Mouse (Mus musculus) lung, postnatal 0 days (tissue): ENCODE measurements around the gene Acvr2b. TPM values are rescaled to one million over a fixed set of nuclear protein-coding genes. Genes with fewer than 3 reads are reported as not detected.

Experiments
- ATAC-seq: fragments of 200-750 bp; cut with Nextera tagmentation; 2 replicates; pipeline ENCODE4 v1.8.0; 2017; ENCODE audit warnings: moderate library complexity
- DNase-seq: peaks from one replicate; pipeline ENCODE4 v3.0.0-alpha.2; 2016; ENCODE audit warnings: low spot score
- H3K27ac ChIP-seq: fragments of 300-500 bp; sonication (generic); 2 replicates; pipeline ENCODE4 v1.5.1; 2014; ENCODE audit warnings: antibody characterized with exemption, mild to moderate bottlenecking, low read length, mixed read lengths
- H3K27me3 ChIP-seq: fragments of 300-500 bp; sonication (generic); replicated peaks from 2 replicates; pipeline ENCODE4 v1.6.1; 2014; ENCODE audit warnings: low read length, mixed read lengths; ENCODE audit not compliant: insufficient read depth
- H3K36me3 ChIP-seq: fragments of 300-500 bp; sonication (generic); 2 replicates; pipeline ENCODE4 v1.6.1; 2014; ENCODE audit warnings: low read length, mixed read lengths; ENCODE audit not compliant: insufficient read depth
- H3K4me1 ChIP-seq: fragments of 300-500 bp; sonication (generic); 2 replicates; pipeline ENCODE4 v1.6.1; 2014; ENCODE audit warnings: antibody characterized with exemption, low read depth, low read length, mixed read lengths; ENCODE audit not compliant: insufficient read depth
- H3K4me2 ChIP-seq: fragments of 300-500 bp; sonication (generic); replicated peaks from 2 replicates; pipeline ENCODE4 v1.6.1; 2014; ENCODE audit warnings: low read depth, mild to moderate bottlenecking, low read length, moderate library complexity, mixed read lengths
- H3K4me3 ChIP-seq: fragments of 300-500 bp; sonication (generic); 2 replicates; pipeline ENCODE4 v1.5.1; 2014; ENCODE audit warnings: low read depth, low read length
- H3K9ac ChIP-seq: fragments of 300-500 bp; sonication (generic); replicated peaks from 2 replicates; pipeline ENCODE4 v1.6.1; 2014; ENCODE audit warnings: low read depth, mild to moderate bottlenecking
- H3K9me3 ChIP-seq: fragments of 300-500 bp; sonication (generic); 2 replicates; pipeline ENCODE4 v1.6.1; 2016; ENCODE audit warnings: low read length, mixed read lengths
- CTCF ChIP-seq: IDR thresholded peaks from 2 replicates; pipeline ENCODE4 v1.5.1; 2016; ENCODE audit warnings: antibody characterized with exemption, mild to moderate bottlenecking
- EP300 ChIP-seq: IDR thresholded peaks from 2 replicates; pipeline ENCODE4 v1.6.1; 2016; ENCODE audit warnings: antibody characterized with exemption, mild to moderate bottlenecking, control low read depth
- WGBS: fragments of 180-500 bp; shearing (Covaris S2); extraction: QIAGEN DNeasy Blood & Tissue Kit; methylation state at CpG from one replicate; pipeline ENCODE4 v1.1.7; 2014; 5-methylcytosine and 5-hydroxymethylcytosine counted together
- polyA plus RNA-seq: library from polyadenylated mRNA; unstranded; fragments of >200 nt; fragmentation: Nextera tagmentation; extraction: Ambion mirVana; gene quantifications from 2 replicates; pipeline ENCODE4 v1.2.1, GENCODE M21; 2015

The Acvr2b gene
- polyA plus RNA-seq, 1 experiment from 2014 or later, result 15.6 TPM

DNA sequence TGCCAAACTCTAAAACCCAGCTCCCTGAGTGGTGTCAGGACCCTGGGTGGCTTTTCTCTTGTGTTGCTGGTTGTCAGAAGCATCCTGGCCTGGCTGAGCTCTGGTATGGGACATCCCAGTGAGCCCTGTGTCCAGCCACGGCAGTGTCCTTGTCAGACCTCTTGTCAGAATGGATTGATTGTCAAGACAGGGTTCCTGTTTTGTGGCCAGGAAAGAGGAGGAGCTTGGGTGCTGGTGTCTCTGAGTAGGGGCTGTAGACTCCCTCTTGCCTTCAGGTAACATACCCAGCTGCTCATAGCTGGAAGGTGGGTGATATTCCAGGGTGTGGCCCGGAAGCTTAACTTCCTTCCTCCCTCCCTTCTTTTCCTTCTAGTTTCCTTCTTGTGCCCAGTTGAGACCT lies 33.9 kb downstream of the Acvr2b start:
- H3K27ac ChIP-seq, result no peak overlapping the region
- no peaks in the 10 kb centered on the region for H3K9me3 ChIP-seq
- DNase-seq (no peak), ATAC-seq (no peak)
- no peak overlapping the region for H3K9ac ChIP-seq
- no peak overlapping the region for H3K4me3 ChIP-seq
- no peak overlapping the region for H3K4me2 ChIP-seq
- H3K4me1 ChIP-seq, result no peaks in the 10 kb centered on the region
- TF ChIP-seq CTCF (no peak), EP300 (no peak)
- WGBS, result 57% methylated on average over 2 of the region's 2 CpGs
- no peaks in the 10 kb centered on the region for H3K27me3 ChIP-seq
- peaks cover 14% of the 10 kb centered on the region; the same call in 1 of the 2 replicates for H3K36me3 ChIP-seq

DNA sequence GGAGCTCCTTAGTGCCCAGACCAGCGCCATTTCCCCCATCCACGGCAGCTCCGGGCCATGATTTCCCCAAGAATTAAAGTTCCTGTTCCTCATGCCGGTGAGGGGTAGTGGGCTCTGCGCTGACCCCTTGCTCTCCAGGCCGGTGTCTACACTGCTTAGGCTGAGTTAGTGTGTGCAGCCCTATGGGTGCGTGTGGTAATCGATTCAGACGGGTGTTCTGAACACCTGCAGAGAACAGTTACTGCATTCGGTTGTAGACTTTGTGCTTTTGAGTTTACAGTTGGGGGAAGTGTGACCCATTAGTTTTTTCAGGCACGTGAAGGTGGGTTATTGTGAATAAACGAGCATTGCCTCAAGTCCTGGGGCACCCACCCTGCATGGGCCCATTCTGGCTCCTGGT lies 36.1 kb downstream of the Acvr2b start:
- ATAC-seq (no peak), DNase-seq (no peak)
- Histone ChIP-seq H3K9me3 (no peaks in the 10 kb centered on the region), H3K27ac (no peak overlapping the region), H3K4me3 (no peak overlapping the region), H3K9ac (no peak overlapping the region), H3K36me3 (peaks cover 8% of the 10 kb centered on the region; the same call in 1 of the 2 replicates), H3K4me1 (no peaks in the 10 kb centered on the region), H3K27me3 (no peaks in the 10 kb centered on the region), H3K4me2 (no peak overlapping the region)
- WGBS, result 88% methylated on average over 12 of the region's 12 CpGs
- TF ChIP-seq EP300 (no peak), CTCF (no peak)

DNA sequence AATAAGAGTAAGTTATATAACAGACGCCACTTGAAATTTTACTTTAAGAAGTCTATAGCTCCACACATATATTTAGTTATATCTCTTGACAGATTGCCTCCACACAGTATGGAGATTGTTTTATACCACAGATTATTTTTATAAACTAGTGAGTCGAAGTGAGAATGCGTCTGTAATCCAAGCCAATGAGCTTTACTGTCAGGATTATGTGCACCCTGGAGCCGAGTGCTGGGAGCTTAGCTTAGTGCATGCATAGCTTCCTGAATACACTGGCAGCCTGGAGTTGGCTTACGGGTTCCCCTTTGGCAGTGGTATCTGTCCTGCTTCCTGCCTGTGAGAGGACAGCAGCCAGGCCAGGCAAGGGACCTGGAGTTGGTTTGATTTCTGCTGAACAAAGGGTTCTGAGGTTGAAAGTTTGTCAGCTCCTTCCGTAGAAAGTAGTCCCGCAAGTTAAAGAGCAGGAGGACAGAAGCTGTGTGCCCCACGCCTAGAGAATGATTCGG lies 36.6 kb downstream of the Acvr2b start:
- Histone ChIP-seq H3K9ac (no peak overlapping the region), H3K36me3 (0 out of 2 replicates have a peak, but pooled peaks cover 6% of the 10 kb centered on the region), H3K9me3 (no peaks in the 10 kb centered on the region), H3K27me3 (no peaks in the 10 kb centered on the region), H3K27ac (no peak overlapping the region), H3K4me2 (no peak overlapping the region), H3K4me3 (no peak overlapping the region), H3K4me1 (no peaks in the 10 kb centered on the region)
- DNase-seq (no peak), ATAC-seq (no peak)
- 88% methylated on average over 9 of the region's 9 CpGs for WGBS
- TF ChIP-seq EP300 (no peak), CTCF (no peak)

DNA sequence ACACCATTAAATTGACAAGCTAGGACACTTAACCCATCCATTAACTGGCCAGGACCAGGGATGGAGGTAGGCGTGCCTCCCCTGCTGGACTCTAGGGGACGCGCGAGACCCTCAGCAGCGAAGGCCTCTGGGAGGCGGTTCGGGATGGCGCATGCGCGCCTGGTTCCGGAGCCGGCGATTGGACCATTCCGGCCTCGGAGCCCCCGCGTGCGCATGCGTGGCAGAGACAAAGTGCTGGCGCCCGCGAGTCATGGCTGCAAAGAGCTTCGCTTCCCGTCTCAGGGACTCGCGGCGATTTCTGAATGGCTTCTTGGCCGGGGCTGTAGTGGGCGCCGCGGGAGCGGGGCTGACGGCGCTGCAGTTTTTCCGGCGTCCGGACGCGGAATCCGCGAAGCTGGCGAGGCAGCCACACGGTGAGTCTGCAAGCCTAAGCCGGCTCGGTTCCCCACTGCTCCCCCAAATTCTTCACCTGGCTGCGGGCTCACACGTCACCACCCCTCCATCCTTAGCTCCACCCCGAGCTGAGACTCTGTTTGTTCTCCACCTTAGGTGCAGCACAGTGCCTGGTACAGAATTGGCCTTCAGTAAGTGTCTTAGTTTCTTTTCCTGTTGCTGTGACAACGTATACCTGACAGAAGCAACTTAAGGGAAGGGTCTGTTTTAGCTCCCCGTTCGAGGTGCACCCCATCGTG lies 43.0 kb downstream of the Acvr2b start, which contains the start of gene Exog:
TSS of gene Exog (plus strand) at position 206 of the 692 bp plus-strand sequence.
- TF ChIP-seq EP300 (no peak), CTCF (peak; percentile 90)
- peak within 1 kb of the TSS; percentile 80 for H3K4me3 ChIP-seq
- ATAC-seq (peak; percentile 92), DNase-seq (peak; percentile 97)
- H3K4me2 ChIP-seq, result peak within 1 kb of the TSS; percentile 91
- H3K4me1 ChIP-seq, result peaks cover 3% of the 10 kb centered on the region; the same call in 1 of the 2 replicates
- no peaks in the 10 kb centered on the region for H3K9me3 ChIP-seq
- H3K9ac ChIP-seq, result peak within 1 kb of the TSS; percentile 57
- H3K27ac ChIP-seq, result peak within 1 kb of the TSS; percentile 82
- WGBS, result under 1% methylated on average over 52 of the region's 52 CpGs
- no peaks in the 10 kb centered on the region for H3K27me3 ChIP-seq
- H3K36me3 ChIP-seq, result peaks cover 6% of the 10 kb centered on the region; the same call in 1 of the 2 replicates

DNA sequence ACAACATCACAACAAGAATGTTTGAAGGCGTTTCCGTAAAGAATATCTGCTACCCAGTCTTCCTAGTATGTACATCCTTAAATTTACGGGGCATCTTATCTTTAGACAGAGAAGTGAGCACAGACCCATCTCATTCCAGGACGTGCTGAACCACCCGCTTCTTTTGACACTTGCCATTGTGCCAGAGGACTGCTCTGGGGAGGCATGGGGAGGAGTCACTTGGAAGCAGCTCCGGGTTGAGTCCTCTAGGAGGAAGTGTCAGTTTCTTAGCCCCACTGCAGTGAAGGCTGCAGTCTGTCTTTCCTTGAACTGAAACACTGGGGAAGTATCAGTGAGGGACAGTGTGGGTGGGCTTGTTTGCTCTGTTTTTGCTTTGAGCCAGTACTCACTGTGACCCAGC lies 43.8 kb downstream of the Acvr2b start:
- H3K4me3 ChIP-seq, result peak overlapping the region; percentile 80
- peaks cover 3% of the 10 kb centered on the region; the same call in 1 of the 2 replicates for H3K4me1 ChIP-seq
- no peaks in the 10 kb centered on the region for H3K27me3 ChIP-seq
- peak overlapping the region; percentile 82 for H3K27ac ChIP-seq
- WGBS, result 18% methylated on average over 6 of the region's 6 CpGs
- H3K9ac ChIP-seq, result peak overlapping the region; percentile 57; the same call in 1 of the 2 replicates
- peak overlapping the region; percentile 91 for H3K4me2 ChIP-seq
- no peaks in the 10 kb centered on the region for H3K9me3 ChIP-seq
- TF ChIP-seq EP300 (no peak), CTCF (no peak)
- DNase-seq, result peak; percentile 42
- peaks cover 9% of the 10 kb centered on the region; the same call in 1 of the 2 replicates for H3K36me3 ChIP-seq
- no peak for ATAC-seq

DNA sequence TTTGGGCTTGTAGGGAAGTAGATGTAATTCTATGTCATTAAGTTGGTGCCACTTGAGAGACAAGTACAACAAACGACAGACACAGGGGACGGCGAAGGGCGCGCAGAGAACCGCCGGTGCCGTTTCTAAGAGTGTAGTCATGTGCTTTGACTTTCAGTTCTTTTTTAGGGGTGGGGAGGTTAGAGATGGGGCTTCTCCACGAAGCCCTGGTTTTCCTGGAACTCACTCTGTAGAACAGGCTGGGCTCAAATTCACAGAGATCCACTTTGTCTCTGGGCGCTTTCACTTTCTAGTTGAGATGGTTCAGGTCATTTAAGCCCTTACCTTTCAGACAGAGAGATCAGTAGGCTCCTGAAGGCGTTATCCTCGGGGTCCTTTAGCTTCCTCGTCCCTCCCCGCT lies 54.0 kb downstream of the Acvr2b start:
- Histone ChIP-seq H3K27me3 (no peaks in the 10 kb centered on the region), H3K4me3 (no peak overlapping the region), H3K27ac (no peak overlapping the region), H3K4me1 (no peaks in the 10 kb centered on the region), H3K4me2 (no peak overlapping the region), H3K9ac (no peak overlapping the region), H3K36me3 (peaks cover 3% of the 10 kb centered on the region), H3K9me3 (no peaks in the 10 kb centered on the region)
- 71% methylated on average over 14 of the region's 14 CpGs for WGBS
- no peak for TF ChIP-seq EP300
- no peak for TF ChIP-seq CTCF
- no peak for DNase-seq
- ATAC-seq, result no peak
